Mouse (Mus musculus): ENCODE measurements around the gene Ankrd28. TPM values are rescaled to one million over a fixed set of nuclear protein-coding genes. Genes with fewer than 3 reads are reported as not detected.

Gene Ankrd28
- total RNA-seq, 2 experiments from 2014 or later = 47.8 to 51.3 TPM

GRCm38 (mm10) chr14:31748239-31748873 lies 82.1 kb downstream of the Ankrd28 start:
- intact Hi-C loops (cut with DNase I) = no loop called here
- Histone ChIP-seq H3K27ac (no peak overlapping the region), H3K4me3 (no peak overlapping the region)
- no peak for TF ChIP-seq CTCF (IDR thresholded peaks at IDR 0.05)
- DNase-seq (ENCODE audit: extremely low spot score in 1 of 2, low spot score in 2 of 2) = no peak

- no peak for DNase-seq (ENCODE audit: extremely low spot score in 1 of 2, low spot score in 2 of 2)
- intact Hi-C loops (cut with DNase I) = no loop called here
- TF ChIP-seq CTCF (IDR thresholded peaks at IDR 0.05) = no peak
- no peak overlapping the region for H3K4me3 ChIP-seq
- H3K27ac ChIP-seq = no peak overlapping the region
Measured at GRCm38 (mm10) chr14:31742523-31742922, 87.9 kb downstream of the Ankrd28 start.

- no peak for DNase-seq (ENCODE audit: extremely low spot score in 1 of 2, low spot score in 2 of 2)
- intact Hi-C loops (cut with DNase I) = no loop called here
- no peak overlapping the region for H3K4me3 ChIP-seq
- H3K27ac ChIP-seq = no peak overlapping the region
- no peak for TF ChIP-seq CTCF (IDR thresholded peaks at IDR 0.05)
Measured at GRCm38 (mm10) chr14:31734811-31735210, 95.6 kb downstream of the Ankrd28 start.

GRCm38 (mm10) chr14:31727522-31727921 lies 102.9 kb downstream of the Ankrd28 start:
- intact Hi-C loops (cut with DNase I) = no loop called here
- Histone ChIP-seq H3K4me3 (no peak overlapping the region), H3K27ac (no peak overlapping the region)
- DNase-seq (ENCODE audit: extremely low spot score in 1 of 2, low spot score in 2 of 2) = no peak
- TF ChIP-seq CTCF (IDR thresholded peaks at IDR 0.05) = no peak

- TF ChIP-seq CTCF (IDR thresholded peaks at IDR 0.05) = no peak
- intact Hi-C loops (cut with DNase I) = no loop called here
Measured at GRCm38 (mm10) chr14:31722746-31723145, 107.7 kb downstream of the Ankrd28 start.

GRCm38 (mm10) chr14:31721256-31721655 lies 109.2 kb downstream of the Ankrd28 start:
- Histone ChIP-seq H3K4me3 (no peak overlapping the region), H3K27ac (no peak overlapping the region)
- no peak for DNase-seq (ENCODE audit: extremely low spot score in 1 of 2, low spot score in 2 of 2)
- TF ChIP-seq CTCF (IDR thresholded peaks at IDR 0.05) = no peak
- intact Hi-C loops (cut with DNase I) = no loop called here

More at GRCm38 (mm10) chr14:31722746-31723145, 107.7 kb downstream of the Ankrd28 start:
- no peak overlapping the region for H3K4me3 ChIP-seq
- no peak for DNase-seq (ENCODE audit: extremely low spot score in 1 of 2, low spot score in 2 of 2)
- no peak overlapping the region for H3K27ac ChIP-seq

GRCm38 (mm10) chr14:31718332-31718731 lies 112.1 kb downstream of the Ankrd28 start:
- Histone ChIP-seq H3K27ac (no peak overlapping the region), H3K4me3 (no peak overlapping the region)
- intact Hi-C loops (cut with DNase I) = no loop called here
- DNase-seq (ENCODE audit: extremely low spot score in 1 of 2, low spot score in 2 of 2) = no peak
- no peak for TF ChIP-seq CTCF (IDR thresholded peaks at IDR 0.05)

GRCm38 (mm10) chr14:31717360-31717759 lies 113.1 kb downstream of the Ankrd28 start:
- no peak overlapping the region for H3K27ac ChIP-seq
- TF ChIP-seq CTCF (IDR thresholded peaks at IDR 0.05) = no peak
- no peak for DNase-seq (ENCODE audit: extremely low spot score in 1 of 2, low spot score in 2 of 2)
- no peak overlapping the region for H3K4me3 ChIP-seq
- intact Hi-C loops (cut with DNase I) = no loop called here

- intact Hi-C loops (cut with DNase I) = no loop called here
- Histone ChIP-seq H3K4me3 (no peak overlapping the region), H3K27ac (no peak overlapping the region)
- DNase-seq (ENCODE audit: extremely low spot score in 1 of 2, low spot score in 2 of 2) = no peak
- no peak for TF ChIP-seq CTCF (IDR thresholded peaks at IDR 0.05)
Measured at GRCm38 (mm10) chr14:31715669-31716068, 114.8 kb downstream of the Ankrd28 start.

GRCm38 (mm10) chr14:31709343-31709742 lies 121.1 kb downstream of the Ankrd28 start:
- intact Hi-C loops (cut with DNase I) = loop anchor here (5.0 kb wide), 1 partner anchor 473 kb away; no protein-coding TSS in a partner anchor
- DNase-seq (ENCODE audit: extremely low spot score in 1 of 2, low spot score in 2 of 2) = no peak
- Histone ChIP-seq H3K27ac (no peak overlapping the region), H3K4me3 (no peak overlapping the region)
- TF ChIP-seq CTCF (IDR thresholded peaks at IDR 0.05) = no peak

- TF ChIP-seq CTCF (IDR thresholded peaks at IDR 0.05) = no peak
- intact Hi-C loops (cut with DNase I) = no loop called here
- no peak overlapping the region for H3K4me3 ChIP-seq
- no peak overlapping the region for H3K27ac ChIP-seq
- no peak for DNase-seq (ENCODE audit: extremely low spot score in 1 of 2, low spot score in 2 of 2)
Measured at GRCm38 (mm10) chr14:31700376-31700775, 130.1 kb downstream of the Ankrd28 start.

- no peak for DNase-seq (ENCODE audit: extremely low spot score in 1 of 2, low spot score in 2 of 2)
- intact Hi-C loops (cut with DNase I) = no loop called here
- Histone ChIP-seq H3K4me3 (no peak overlapping the region), H3K27ac (no peak overlapping the region)
- TF ChIP-seq CTCF (IDR thresholded peaks at IDR 0.05) = no peak
Measured at GRCm38 (mm10) chr14:31697755-31698154, 132.7 kb downstream of the Ankrd28 start.

GRCm38 (mm10) chr14:31697346-31697745 lies 133.1 kb downstream of the Ankrd28 start:
- TF ChIP-seq CTCF (IDR thresholded peaks at IDR 0.05) = no peak
- no peak for DNase-seq (ENCODE audit: extremely low spot score in 1 of 2, low spot score in 2 of 2)
- intact Hi-C loops (cut with DNase I) = no loop called here
- Histone ChIP-seq H3K27ac (no peak overlapping the region), H3K4me3 (no peak overlapping the region)
